Mouse (Mus musculus) lung, postnatal 25 days (tissue): ENCODE data around the gene Olfr600.
"Not testable (repeated sequence)": the region's sequence is repeated elsewhere in the genome, so short reads cannot be mapped to it uniquely, and the experiment has no call there.

Experiments
- DNase-seq: peaks from one replicate; pipeline ENCODE4 v3.0.0; 2022; ENCODE audit warnings: low spot score

Gene Olfr600

DNA sequence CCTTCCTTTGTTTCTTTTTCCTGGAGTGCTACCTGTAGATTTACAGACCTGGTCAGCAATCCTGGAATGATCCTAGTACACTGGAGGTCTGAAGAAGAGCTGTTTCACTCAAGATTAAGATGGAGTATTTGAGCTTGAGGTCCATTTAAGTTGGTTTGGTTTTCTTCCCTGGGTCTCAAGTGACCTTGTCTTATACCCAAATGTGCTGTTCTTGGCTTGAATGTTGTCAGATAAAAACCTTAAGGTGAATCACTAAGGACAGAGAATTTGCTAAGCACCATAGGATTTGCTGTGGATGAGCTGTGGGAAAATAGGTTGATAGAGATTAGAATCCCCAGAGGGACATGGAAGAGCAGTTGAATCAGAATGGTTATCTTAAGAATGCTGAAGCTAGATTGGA is at the start of gene Olfr600:
Gene Olfr600 (minus strand): TSS at position 101 of the 400 bp plus-strand sequence.
- no peak for DNase-seq

DNA sequence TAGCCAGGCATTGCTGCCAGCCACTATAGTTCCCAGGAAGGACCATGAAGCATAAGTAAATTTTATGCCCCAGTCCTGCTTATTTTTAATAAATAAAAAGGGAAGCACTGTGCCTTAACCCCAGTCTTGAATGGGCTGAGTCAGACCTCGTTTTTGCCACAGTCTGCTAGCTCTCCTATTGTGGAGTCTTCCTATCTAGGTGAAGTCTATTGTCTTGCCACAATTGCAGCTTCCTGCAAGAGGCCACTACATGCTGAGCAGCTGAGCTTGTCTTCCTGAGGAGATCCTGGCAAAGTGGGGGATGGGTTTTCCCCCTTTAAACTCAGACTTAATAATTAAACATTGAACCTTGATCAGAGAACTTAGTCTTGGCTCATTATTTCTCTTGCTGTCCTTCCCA is 49.5 kb upstream of the Olfr600 start:
- no peak for DNase-seq

GRCm38 (mm10) chr7:103397758-103398157 is 48.3 kb upstream of the Olfr600 start:
- DNase-seq, result no peak

- DNase-seq, result no peak
Observed at GRCm38 (mm10) chr7:103386077-103386476, 36.6 kb upstream of the Olfr600 start, which contains the start of gene Olfr603. Olfr603 (minus strand) TSS chr7:103386177.

DNA sequence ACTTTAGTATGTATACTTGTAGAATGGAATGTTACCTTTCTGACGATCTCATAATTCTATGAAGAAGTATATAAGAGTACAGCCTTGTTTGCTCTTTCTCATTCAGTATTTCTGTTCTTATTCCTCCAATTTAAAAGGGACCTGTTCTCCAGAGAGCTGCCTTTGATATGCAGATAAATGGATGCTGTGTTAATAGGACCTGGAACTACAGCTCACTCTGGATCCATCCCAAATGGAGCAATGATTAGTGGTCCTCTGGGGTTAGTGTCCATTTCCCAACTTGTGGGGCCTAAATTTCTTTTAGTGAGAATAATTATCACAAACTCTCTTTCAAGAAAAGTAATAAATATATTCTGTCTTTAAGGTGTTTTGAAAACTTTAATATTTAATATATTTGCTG is 13.1 kb upstream of the Olfr600 start, which contains the start of gene Olfr601:
Gene Olfr601 (minus strand): TSS at position 101 of the 400 bp plus-strand sequence.
- no peak for DNase-seq

DNA sequence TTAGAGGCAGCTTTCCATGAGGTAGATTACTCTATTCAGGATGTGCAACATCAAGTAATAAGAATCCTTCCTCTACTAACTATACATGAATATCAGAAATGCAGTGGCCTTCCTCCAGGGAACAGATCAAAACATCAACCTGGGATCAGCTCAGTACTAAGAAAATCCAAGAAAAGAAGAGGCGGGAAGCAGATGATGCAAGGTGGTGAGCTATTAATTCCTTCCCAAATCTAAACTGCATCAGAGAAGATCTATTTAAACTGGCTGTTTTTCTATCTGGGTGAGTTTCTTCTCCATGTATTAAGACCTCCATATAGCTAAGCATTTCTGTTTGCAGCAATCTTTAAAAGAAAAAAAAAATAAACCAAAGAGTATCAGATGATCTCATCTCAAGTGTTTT is 13.9 kb downstream of the Olfr600 start, which contains the start of gene Olfr599:
Gene Olfr599 (plus strand): TSS at position 301 of the 400 bp plus-strand sequence.
- DNase-seq, result no peak

GRCm38 (mm10) chr7:103323268-103323667 is 26.2 kb downstream of the Olfr600 start, which contains the start of gene Olfr598:
Olfr598 (plus strand) TSS chr7:103323568.
- no peak for DNase-seq

DNA sequence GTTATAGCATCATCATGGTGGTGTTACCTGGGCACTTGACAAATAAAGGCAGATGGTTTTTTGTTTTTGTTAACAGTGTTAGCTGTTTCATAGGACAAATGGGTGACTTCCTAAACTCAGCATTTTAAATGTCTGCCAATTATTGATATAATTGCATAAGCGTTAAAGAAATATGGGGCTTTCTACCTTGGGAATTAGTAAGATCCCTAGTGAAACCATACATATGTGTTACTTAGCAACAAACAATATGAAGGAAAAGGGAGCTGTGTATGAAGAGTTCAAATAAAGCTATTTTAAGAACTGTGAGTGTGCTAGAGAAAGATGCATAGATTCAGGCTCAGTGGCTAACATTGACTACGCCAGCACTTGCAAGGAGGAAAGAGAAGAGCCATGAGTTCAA is 33.5 kb downstream of the Olfr600 start, which contains the start of gene Olfr597:
Gene Olfr597 (plus strand): TSS at position 301 of the 400 bp plus-strand sequence.
- DNase-seq, result not testable (repeated sequence)

- not testable (repeated sequence) for DNase-seq
Observed at GRCm38 (mm10) chr7:103305348-103305747, 44.1 kb downstream of the Olfr600 start, which contains the start of gene Olfr596. Olfr596 (plus strand) TSS chr7:103305648.
